Mouse (Mus musculus) thymus, postnatal 4 days (tissue): ENCODE data around the gene Bola1.
"Not testable (repeated sequence)": the region's sequence is repeated elsewhere in the genome, so short reads cannot be mapped to it uniquely, and the experiment has no call there.

Source experiments
- DNase-seq: peaks from one replicate; pipeline ENCODE4 v3.0.0; 2021

Gene Bola1

GRCm38 (mm10) chr3:96175251-96175650, 44.3 kb downstream of the Bola1 start:
- DNase-seq, result no peak

GRCm38 (mm10) chr3:96174042-96174441, 45.5 kb downstream of the Bola1 start:
- not testable (repeated sequence) for DNase-seq

- no peak for DNase-seq
Observed at GRCm38 (mm10) chr3:96173185-96173584, 46.3 kb downstream of the Bola1 start.

GRCm38 (mm10) chr3:96172197-96173178, 47.0 kb downstream of the Bola1 start, which contains the start of gene Sf3b4:
Gene Sf3b4 (plus strand): TSS chr3:96172332.
- DNase-seq, result peak; percentile 86

GRCm38 (mm10) chr3:96171583-96172196, 47.8 kb downstream of the Bola1 start:
- no peak for DNase-seq

GRCm38 (mm10) chr3:96170976-96171545, 48.4 kb downstream of the Bola1 start:
- peak; percentile 47 for DNase-seq

GRCm38 (mm10) chr3:96170276-96170675, 49.2 kb downstream of the Bola1 start:
- DNase-seq, result no peak

- DNase-seq, result no peak
Observed at GRCm38 (mm10) chr3:96168466-96169158, 50.9 kb downstream of the Bola1 start.

- DNase-seq, result no peak
Observed at GRCm38 (mm10) chr3:96163040-96163439, 56.5 kb downstream of the Bola1 start.

- DNase-seq, result no peak
Observed at GRCm38 (mm10) chr3:96161869-96162840, 57.4 kb downstream of the Bola1 start, which contains the start of gene Mtmr11. Gene Mtmr11 (plus strand): TSS chr3:96162004.

GRCm38 (mm10) chr3:96160803-96161516, 58.5 kb downstream of the Bola1 start:
- no peak for DNase-seq

GRCm38 (mm10) chr3:96160222-96160802, 59.2 kb downstream of the Bola1 start:
- DNase-seq, result no peak

GRCm38 (mm10) chr3:96159820-96160219, 59.7 kb downstream of the Bola1 start:
- DNase-seq, result no peak

- no peak for DNase-seq
Observed at GRCm38 (mm10) chr3:96155501-96155900, 64.0 kb downstream of the Bola1 start.

GRCm38 (mm10) chr3:96152611-96153010, 66.9 kb downstream of the Bola1 start:
- DNase-seq, result no peak

- DNase-seq, result no peak
Observed at GRCm38 (mm10) chr3:96151836-96152235, 67.7 kb downstream of the Bola1 start.

- DNase-seq, result peak; percentile 46
Observed at GRCm38 (mm10) chr3:96147950-96148349, 71.6 kb downstream of the Bola1 start.
